Mouse (Mus musculus): ENCODE results near the gene Sema3d.

The Sema3d gene

DNA sequence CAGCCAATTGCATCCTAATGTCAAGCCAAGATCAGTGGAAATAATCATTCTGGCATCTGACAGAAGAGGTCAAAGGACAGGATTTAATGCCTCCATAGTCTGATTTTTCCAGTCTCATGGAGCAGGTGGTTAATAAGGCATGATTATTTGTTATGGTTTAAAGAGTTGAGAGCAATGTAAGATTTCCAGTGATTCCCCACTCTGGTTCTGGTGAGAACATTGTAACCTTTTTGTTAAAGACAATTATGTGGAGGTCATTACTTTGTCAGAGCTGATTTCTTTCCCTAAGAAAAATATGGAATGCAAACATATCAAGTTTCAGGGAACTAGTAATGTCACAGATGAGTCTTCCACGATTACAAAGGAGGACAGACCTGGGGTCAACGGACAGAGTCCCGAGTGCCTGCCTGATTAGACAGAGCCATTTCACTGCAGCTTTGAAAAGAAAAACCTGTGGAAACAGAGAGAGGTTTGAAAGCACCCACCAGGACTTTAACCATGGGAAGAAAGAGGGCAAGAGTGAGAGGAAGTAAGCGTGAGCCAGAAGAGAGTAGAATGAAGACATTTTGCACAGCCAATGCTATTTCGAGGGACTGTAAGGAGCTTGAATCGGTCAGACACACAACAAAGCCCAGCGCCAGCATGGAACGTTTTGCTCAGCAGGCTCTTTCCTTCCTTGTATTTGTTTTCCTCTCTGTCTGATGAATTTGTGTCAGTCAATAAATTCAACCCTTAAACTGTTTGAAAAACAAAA, 251.2 kb downstream of the Sema3d start:
- DNase-seq (ENCODE audit: low spot score), result no peak

DNA sequence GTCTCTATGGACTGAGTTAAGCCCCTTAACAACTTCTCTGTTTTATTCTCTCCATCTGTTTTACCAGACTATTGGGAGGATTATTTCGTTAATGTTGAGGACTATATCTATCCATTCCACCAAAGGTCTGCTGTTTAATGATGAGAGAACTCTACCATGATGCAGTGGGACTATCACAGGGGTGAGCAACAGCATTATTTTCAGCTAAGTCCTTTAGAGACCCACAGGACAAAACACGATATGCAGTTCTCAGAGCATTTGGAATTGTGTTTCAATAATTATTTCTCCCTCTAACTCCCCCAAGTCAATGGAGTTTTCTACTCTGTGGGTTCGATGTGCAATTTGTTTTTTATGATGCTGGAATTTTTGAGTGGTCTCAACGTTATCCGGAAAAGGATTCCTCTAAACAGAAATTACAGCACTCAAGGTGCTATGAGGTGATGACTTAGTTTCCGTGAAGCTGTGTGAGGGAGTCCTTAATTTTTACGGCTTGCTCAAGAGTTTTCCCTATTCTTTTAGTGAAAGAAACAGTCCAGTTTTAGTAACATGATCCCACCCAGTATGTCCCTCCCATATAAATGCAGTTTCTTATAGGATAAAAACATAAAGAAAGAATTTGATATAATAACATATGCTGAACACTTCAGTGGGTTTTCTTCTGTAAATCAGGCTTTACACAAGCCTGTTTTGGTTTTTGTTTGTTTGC, 254.7 kb downstream of the Sema3d start:
- DNase-seq (ENCODE audit: low spot score), result no peak
